Mouse (Mus musculus) intestine, postnatal 0 days (tissue): ENCODE data around the gene Ggt1. TPM values are rescaled to one million over a fixed set of nuclear protein-coding genes. Genes with fewer than 3 reads are reported as not detected.

Experiments used
- ATAC-seq: fragments of 200-750 bp; cut with Nextera tagmentation; 2 replicates; pipeline ENCODE4 v1.8.0; 2017; ENCODE audit warnings: mild to moderate bottlenecking, moderate TSS enrichment, moderate library complexity
- H3K27ac ChIP-seq: fragments of 300-500 bp; sonication (generic); 2 replicates; pipeline ENCODE4 v1.5.1; 2014; ENCODE audit warnings: mild to moderate bottlenecking, low read depth, low read length, moderate library complexity
- H3K27me3 ChIP-seq: fragments of 300-500 bp; sonication (generic); replicated peaks from 2 replicates; pipeline ENCODE4 v1.6.1; 2014; ENCODE audit warnings: low read length, mixed read lengths; ENCODE audit not compliant: control insufficient read depth, insufficient read depth
- H3K36me3 ChIP-seq: fragments of 300-500 bp; sonication (generic); 2 replicates; pipeline ENCODE4 v1.6.1; 2014; ENCODE audit warnings: mild to moderate bottlenecking, moderate library complexity; ENCODE audit not compliant: control insufficient read depth, insufficient read depth
- H3K4me1 ChIP-seq: fragments of 300-500 bp; sonication (generic); replicated peaks from 2 replicates; pipeline ENCODE4 v1.6.1; 2014; ENCODE audit warnings: antibody characterized with exemption, low read length, mixed read lengths; ENCODE audit not compliant: control insufficient read depth, insufficient read depth
- H3K4me2 ChIP-seq: fragments of 300-500 bp; sonication (generic); replicated peaks from 2 replicates; pipeline ENCODE4 v1.6.1; 2014; ENCODE audit warnings: low read depth, mild to moderate bottlenecking, moderate library complexity
- H3K4me3 ChIP-seq: fragments of 300-500 bp; sonication (generic); 2 replicates; pipeline ENCODE4 v1.5.1; 2014; ENCODE audit warnings: low read depth, low read length
- H3K9ac ChIP-seq: fragments of 300-500 bp; sonication (generic); 2 replicates; pipeline ENCODE4 v1.6.1; 2014; ENCODE audit warnings: mild to moderate bottlenecking, low read depth, low read length
- H3K9me3 ChIP-seq: fragments of 300-500 bp; sonication (generic); 2 replicates; pipeline ENCODE4 v1.6.1; 2016; ENCODE audit warnings: mixed run types; ENCODE audit not compliant: control insufficient read depth
- CTCF ChIP-seq: sonication (generic); IDR thresholded peaks from 2 replicates; pipeline ENCODE4 v1.5.1; 2016; ENCODE audit warnings: low read depth, mild to moderate bottlenecking, control low read depth, antibody characterized with exemption, moderate library complexity
- WGBS: fragments of 180-500 bp; shearing (Covaris S2); extraction: QIAGEN DNeasy Blood & Tissue Kit; methylation state at CpG from one replicate; pipeline ENCODE4 v1.1.7; 2014; 5-methylcytosine and 5-hydroxymethylcytosine counted together
- polyA plus RNA-seq: library from polyadenylated mRNA; unstranded; fragments of >200 nt; fragmentation: Nextera tagmentation; extraction: Ambion mirVana; gene quantifications from 2 replicates; pipeline ENCODE4 v1.2.1, GENCODE M21; 2015

Gene Ggt1
- polyA plus RNA-seq, 1 experiment from 2014 or later: 132 TPM

DNA sequence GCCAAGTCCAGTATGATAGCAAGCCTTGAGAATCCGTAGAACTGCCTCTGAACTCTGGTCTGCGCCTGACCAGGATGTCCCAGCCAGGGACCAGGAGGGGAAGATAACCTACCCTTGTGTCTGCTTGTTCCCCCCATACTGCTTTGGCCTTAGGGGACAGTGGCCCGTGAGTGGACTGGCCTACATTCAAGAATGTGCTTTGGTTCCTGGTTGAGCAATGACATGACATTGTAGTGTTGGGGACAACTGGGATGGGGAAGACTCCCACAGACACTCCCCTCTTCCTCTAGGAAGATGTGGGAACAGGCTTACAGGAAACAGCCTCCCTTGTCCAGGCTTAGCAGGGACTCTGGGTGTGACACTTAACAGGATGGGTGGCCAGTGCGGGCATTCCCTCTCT is 26.4 kb downstream of the Ggt1 start:
- Histone ChIP-seq H3K9me3 (no peaks in the 10 kb centered on the region), H3K9ac (no peak overlapping the region), H3K27me3 (no peaks in the 10 kb centered on the region), H3K27ac (no peak overlapping the region), H3K4me2 (no peak overlapping the region), H3K4me3 (no peak overlapping the region), H3K36me3 (no peaks in the 10 kb centered on the region; the same call in 1 of the 2 replicates), H3K4me1 (no peaks in the 10 kb centered on the region; the same call in 1 of the 2 replicates)
- whole genome bisulfite sequencing: 73% methylated on average over 4 of the region's 4 CpGs
- ATAC-seq: no peak
- no peak for TF ChIP-seq CTCF

DNA sequence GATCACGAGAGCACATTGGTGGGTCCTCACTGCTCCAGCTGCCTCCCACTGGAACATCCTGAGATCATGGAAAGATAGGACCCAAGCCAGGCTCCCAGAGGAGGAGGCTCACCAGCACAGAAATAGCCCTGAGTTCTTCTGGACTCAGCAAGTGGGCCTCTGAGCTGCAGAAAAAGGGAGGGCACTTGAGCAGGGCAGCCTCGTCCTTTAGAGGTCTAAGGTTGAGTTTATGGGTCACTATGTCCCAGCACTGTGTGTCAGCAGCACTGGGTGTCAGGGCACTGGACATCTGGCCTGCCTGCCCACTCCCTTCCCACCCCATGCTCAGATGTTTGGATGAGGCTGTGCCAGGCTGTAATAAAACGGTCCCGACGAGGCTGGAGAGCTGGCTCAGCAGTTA is 26.9 kb downstream of the Ggt1 start:
- TF ChIP-seq CTCF: no peak
- no peaks in the 10 kb centered on the region; the same call in 1 of the 2 replicates for H3K4me1 ChIP-seq
- no peak for ATAC-seq
- H3K9me3 ChIP-seq: no peaks in the 10 kb centered on the region
- H3K4me3 ChIP-seq: no peak overlapping the region
- no peak overlapping the region for H3K4me2 ChIP-seq
- H3K27ac ChIP-seq: no peak overlapping the region
- no peaks in the 10 kb centered on the region for H3K27me3 ChIP-seq
- no peak overlapping the region for H3K9ac ChIP-seq
- 41% methylated on average over 5 of the region's 5 CpGs for WGBS
- no peaks in the 10 kb centered on the region; the same call in 1 of the 2 replicates for H3K36me3 ChIP-seq

DNA sequence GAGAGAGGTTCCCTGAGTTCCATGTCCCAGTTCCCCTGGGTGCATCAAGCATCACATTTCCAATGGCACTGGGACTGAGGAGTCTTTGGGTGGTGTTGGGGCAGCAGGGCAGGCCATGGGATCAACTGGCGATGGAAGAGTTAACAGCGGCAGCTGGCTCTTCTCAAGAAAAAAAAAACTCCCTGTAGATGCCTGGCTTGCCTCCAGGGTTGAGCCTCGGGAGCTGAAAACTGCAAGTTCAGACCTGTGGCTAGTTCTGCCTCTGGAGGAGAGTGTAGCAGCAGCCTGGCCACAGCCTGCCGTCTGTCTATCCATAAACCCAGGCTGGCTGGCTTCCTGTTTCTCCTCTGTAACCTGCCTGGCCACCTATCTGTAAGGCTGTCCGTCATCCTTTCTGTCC is 27.7 kb downstream of the Ggt1 start, which contains the start of gene Ggt5:
Ggt5 (plus strand) TSS at position 212 of the 400 bp plus-strand sequence.
- no peaks in the 10 kb centered on the region; the same call in 1 of the 2 replicates for H3K36me3 ChIP-seq
- H3K4me2 ChIP-seq: peak within 1 kb of the TSS; percentile 57
- H3K27me3 ChIP-seq: no peaks in the 10 kb centered on the region
- peak within 1 kb of the TSS; percentile 31; the same call in 1 of the 2 replicates for H3K9ac ChIP-seq
- H3K9me3 ChIP-seq: no peaks in the 10 kb centered on the region
- ATAC-seq: no peak
- H3K27ac ChIP-seq: peak within 1 kb of the TSS; percentile 68
- H3K4me3 ChIP-seq: peak within 1 kb of the TSS; percentile 31
- 29% methylated on average over 5 of the region's 5 CpGs for WGBS
- no peaks in the 10 kb centered on the region; the same call in 1 of the 2 replicates for H3K4me1 ChIP-seq
- no peak for TF ChIP-seq CTCF

DNA sequence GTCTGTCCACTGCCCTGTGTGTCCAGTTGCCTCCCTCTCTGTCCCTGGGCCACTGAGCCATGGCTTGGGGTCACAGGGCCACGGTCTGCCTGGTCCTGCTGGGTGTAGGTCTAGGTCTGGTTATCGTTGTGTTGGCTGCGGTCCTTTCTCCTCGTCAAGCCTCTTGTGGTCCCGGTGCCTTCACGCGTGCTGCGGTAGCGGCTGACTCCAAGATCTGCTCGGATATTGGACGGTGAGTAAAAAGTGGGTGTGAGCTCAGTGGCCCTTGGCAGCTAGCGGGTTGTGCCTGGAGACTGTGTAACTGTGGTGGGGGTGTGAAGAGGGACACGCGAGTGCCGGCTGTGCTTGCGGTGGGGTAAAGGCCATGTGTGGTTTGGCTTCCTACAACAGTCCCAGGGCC is 28.2 kb downstream of the Ggt1 start:
- H3K4me2 ChIP-seq: peak overlapping the region; percentile 57
- peak overlapping the region; percentile 31; the same call in 1 of the 2 replicates for H3K9ac ChIP-seq
- no peak for TF ChIP-seq CTCF
- no peaks in the 10 kb centered on the region; the same call in 1 of the 2 replicates for H3K4me1 ChIP-seq
- H3K27me3 ChIP-seq: no peaks in the 10 kb centered on the region
- H3K4me3 ChIP-seq: peak overlapping the region; percentile 31
- H3K27ac ChIP-seq: peak overlapping the region; percentile 68; the same call in 1 of the 2 replicates
- 51% methylated on average over 16 of the region's 16 CpGs for WGBS
- no peak for ATAC-seq
- H3K9me3 ChIP-seq: no peaks in the 10 kb centered on the region
- no peaks in the 10 kb centered on the region; the same call in 1 of the 2 replicates for H3K36me3 ChIP-seq

DNA sequence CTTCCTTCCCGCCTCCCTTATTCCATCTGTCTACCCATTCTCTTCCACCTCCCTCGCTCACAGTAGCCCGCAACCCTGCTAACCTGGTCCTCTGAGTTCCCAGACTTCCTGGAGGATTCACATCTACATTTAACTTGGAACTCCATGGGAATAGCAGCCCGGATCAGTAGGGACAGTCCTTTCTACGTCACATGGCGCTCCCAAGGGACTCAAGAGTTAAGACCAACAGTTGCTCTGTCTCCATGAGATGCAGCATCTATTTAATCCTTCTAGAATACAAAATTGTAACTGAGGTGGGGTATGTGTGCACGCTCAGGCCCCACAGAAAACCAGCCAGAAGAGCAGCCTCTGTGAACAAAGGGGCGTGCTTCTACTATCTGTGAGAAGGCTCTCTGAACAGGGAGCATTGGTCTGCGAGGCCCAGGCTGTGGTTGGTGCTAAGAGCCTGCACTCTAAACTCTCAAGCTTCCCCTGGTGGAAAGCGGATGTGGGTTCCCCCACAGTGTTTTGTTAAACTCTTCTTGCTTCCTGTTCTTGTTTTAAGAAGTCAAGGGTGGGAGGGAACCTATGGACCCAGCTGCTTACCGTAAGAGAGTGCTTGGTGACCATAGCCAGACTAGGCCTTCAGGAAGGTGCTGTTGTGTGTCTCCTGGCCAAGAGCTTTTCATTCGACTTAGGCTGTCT is 29.9 kb downstream of the Ggt1 start:
- Histone ChIP-seq H3K9ac (no peak overlapping the region), H3K4me3 (no peak overlapping the region), H3K4me1 (no peaks in the 10 kb centered on the region; the same call in 1 of the 2 replicates), H3K36me3 (no peaks in the 10 kb centered on the region; the same call in 1 of the 2 replicates), H3K27me3 (no peaks in the 10 kb centered on the region), H3K9me3 (no peaks in the 10 kb centered on the region), H3K4me2 (peak overlapping the region; percentile 57; the same call in 1 of the 2 replicates), H3K27ac (no peak overlapping the region)
- ATAC-seq: no peak
- 69% methylated on average over 12 of the region's 12 CpGs for WGBS
- TF ChIP-seq CTCF: peak; percentile 32; the same call in 1 of the 2 replicates

DNA sequence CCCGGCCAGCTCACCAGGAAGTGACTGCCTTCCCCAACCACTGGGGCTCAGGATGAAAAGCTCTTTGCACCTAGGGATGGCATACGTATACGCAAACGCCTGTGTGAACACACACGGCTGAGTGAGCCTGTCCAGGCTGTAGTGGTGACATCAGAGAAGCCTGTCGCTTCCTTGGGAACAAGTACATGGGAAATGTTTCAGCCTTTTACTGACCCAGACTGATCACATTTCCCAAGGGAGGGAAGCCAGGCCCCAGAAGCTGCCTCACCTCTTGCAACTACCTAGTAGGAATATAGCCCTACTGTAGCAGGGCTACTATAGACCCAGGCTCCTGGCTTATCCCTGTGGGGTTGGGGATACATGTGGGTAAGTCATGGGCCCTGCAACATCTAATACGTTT is 31.2 kb downstream of the Ggt1 start:
- no peak overlapping the region for H3K27ac ChIP-seq
- no peak for ATAC-seq

More for the DNA sequence above, 31.2 kb downstream of the Ggt1 start:
- H3K9ac ChIP-seq: no peak overlapping the region
- no peak for TF ChIP-seq CTCF
- H3K4me1 ChIP-seq: no peaks in the 10 kb centered on the region; the same call in 1 of the 2 replicates
- H3K36me3 ChIP-seq: no peaks in the 10 kb centered on the region
- H3K9me3 ChIP-seq: 0 out of 2 replicates have a peak, but pooled peaks cover 7% of the 10 kb centered on the region
- WGBS: 67% methylated on average over 7 of the region's 7 CpGs
- H3K4me2 ChIP-seq: no peak overlapping the region
- H3K4me3 ChIP-seq: no peak overlapping the region
- H3K27me3 ChIP-seq: no peaks in the 10 kb centered on the region
